Mouse (Mus musculus): ENCODE results near the gene Tcf21.

GRCm38 (mm10) chr10:22819239-22819870, 619 bp downstream of the Tcf21 start:
- TF ChIP-seq POLR2A (IDR thresholded peaks at IDR 0.05; ENCODE audit: low read depth, low read length) (no peak), CTCF (IDR thresholded peaks at IDR 0.05; ENCODE audit: extremely low read depth, insufficient read depth, insufficient read length, insufficient replicate concordance) (no peak)

Data from spleen, adult 2 months (tissue).